Mouse (Mus musculus) neutrophil, adult 83 days (primary cell): ENCODE results near the gene Fmo2. TPM values are rescaled to one million over a fixed set of nuclear protein-coding genes. Genes with fewer than 3 reads are reported as not detected.

Source experiments
- total RNA-seq, 2 experiments: library from RNA; stranded (reverse); gene quantifications; one replicate each; pipeline ENCODE4 v1.2.4; 2023

Fmo2 gene
- not detected for total RNA-seq

DNA sequence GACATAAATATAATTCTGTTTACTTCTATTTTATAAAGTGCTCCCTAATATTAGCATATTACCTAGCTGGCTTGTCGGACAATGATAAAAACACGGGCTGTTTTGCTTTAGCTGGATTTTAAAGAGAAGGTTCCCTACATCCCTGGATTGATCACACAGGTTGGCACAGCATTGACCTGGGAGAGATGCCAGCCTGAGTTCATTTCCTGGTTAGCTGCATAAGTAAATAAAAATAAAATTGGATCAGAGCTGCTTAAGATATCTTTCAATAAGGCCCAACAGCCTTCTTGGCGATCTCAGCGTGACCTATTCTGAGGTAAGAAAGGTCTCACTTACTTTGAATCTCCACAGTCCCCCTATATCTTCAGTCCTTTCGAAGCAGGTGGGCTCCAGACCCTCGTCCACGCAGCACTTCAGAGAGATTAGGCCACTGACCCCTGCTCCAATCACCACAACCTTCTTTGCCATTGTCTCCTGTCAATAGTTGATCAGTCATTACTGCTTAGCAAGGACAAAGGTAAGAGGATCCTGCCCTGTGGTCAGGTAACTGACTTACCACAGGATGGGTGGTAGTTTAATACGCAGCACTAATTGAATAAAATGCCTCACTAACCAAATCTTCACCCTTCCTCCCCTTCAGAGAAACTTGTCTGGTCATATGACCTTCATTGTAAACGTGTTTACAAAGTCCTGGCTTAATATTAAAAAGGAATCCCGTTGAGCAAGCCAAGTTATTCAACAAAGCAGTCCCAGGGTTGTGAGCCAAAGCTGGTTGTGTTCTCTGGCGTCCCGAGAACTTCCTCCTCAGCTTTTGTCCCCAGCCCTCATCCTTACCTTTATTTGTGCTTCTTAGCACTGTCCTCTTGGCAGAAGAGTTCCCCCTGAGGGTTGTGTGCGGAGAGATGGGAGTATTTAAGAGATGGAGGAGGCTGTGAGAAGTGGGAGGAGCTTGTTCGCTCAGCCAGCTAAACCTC, at the start of gene Fmo2:
TSS of gene Fmo2 (minus strand) at position 889 of the 974 bp plus-strand sequence.

DNA sequence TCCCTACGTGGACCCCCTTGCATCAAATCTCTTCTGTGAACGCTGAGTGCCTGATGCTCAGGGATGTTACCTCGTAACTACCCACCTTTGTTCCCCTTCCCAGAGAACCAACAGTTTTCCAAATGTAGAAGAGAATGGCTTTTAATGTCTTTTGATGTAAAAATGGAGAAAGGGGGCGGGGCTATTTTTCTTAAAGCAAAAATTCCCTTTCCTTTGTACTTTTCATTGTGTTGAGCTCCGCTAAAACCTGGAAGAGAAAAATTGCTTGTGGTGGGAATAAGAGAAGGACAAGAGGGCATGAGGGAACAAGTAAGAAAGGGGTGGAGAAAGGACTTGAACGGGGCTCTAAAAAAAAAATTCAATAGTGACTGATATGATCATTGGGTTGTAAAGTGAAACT, 38.9 kb upstream of the Fmo2 start, which contains the start of gene Fmo6:
TSS of gene Fmo6 (minus strand) at position 101 of the 400 bp plus-strand sequence.

GRCm38 (mm10) chr1:162866280-162866681, 32.2 kb downstream of the Fmo2 start, which contains the start of gene Fmo1:
Fmo1 (minus strand) TSS chr1:162866610.

Other genes starting within 250 kb of the Fmo2 start
- gene Myocos, start 240.5 kb downstream of the Fmo2 start, total RNA-seq, result not detected
- gene Prrc2c, start 158.2 kb downstream of the Fmo2 start, total RNA-seq, result 100 to 1,000 TPM; 149 to 157 TPM
- not detected for gene Fmo4, start 84.8 kb downstream of the Fmo2 start, total RNA-seq
- not detected for gene Fmo1, start 32.1 kb downstream of the Fmo2 start, total RNA-seq
- not detected for gene Fmo6, start 38.8 kb upstream of the Fmo2 start, total RNA-seq
- not detected for gene Fmo3, start 85.8 kb upstream of the Fmo2 start, total RNA-seq
- gene Mroh9, start 186.9 kb upstream of the Fmo2 start, total RNA-seq, result not detected